Mouse (Mus musculus): ENCODE measurements around the gene Desi1. TPM values are rescaled to one million over a fixed set of nuclear protein-coding genes. Genes with fewer than 3 reads are reported as not detected.

Gene Desi1
- polyA plus RNA-seq, 1 experiment from 2014 or later: 42.3 TPM

GRCm38 (mm10) chr15:82046246-82046891, 12.7 kb upstream of the Desi1 start:
- peak; percentile 41 for ATAC-seq (ENCODE audit: low FRiP score)
- 5% methylated on average over 26 of the region's 26 CpGs for WGBS
- no peak overlapping the region for H3K27ac ChIP-seq

DNA sequence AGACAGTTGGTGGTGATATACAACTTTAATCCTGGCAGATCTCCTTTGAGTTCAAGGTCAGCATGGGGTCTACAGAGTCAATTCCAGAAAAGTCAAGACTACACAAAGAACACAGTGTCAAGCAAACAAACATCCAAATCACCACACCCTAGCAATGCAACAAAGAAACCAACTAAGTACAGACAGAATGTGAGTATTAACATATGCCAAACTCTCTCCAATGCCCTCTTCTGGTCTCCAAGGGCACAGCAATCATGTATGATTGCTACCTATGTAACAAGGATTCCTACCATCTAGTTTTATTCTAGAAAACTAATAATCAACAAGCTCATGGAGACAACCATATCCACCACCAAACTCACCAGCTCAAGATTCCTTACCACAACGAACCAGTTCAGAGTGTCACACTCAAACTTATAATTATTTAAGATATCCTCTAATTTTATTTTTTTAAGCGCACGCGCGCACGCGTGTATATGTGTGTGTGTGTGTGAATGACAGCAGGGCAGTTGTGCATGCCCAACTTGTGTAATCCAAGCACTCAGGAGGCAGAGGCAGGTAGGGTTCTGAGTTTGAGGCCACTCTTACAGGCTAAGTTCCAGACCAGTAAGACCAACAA, 10.6 kb upstream of the Desi1 start:
- Histone ChIP-seq H3K4me1 (peaks cover 18% of the 10 kb centered on the region), H3K36me3 (peaks cover 29% of the 10 kb centered on the region), H3K9me3 (replicated peaks) (no peaks in the 10 kb centered on the region), H3K27ac (no peak overlapping the region), H3K4me2 (replicated peaks) (no peak overlapping the region), H3K27me3 (no peaks in the 10 kb centered on the region), H3K4me3 (no peak overlapping the region), H3K9ac (no peak overlapping the region)
- 95% methylated on average over 7 of the region's 7 CpGs for WGBS
- ATAC-seq (ENCODE audit: low FRiP score): no peak

More at GRCm38 (mm10) chr15:82046246-82046891, 12.7 kb upstream of the Desi1 start:
- Histone ChIP-seq H3K4me3 (peak overlapping the region; percentile 94), H3K9ac (peak overlapping the region; percentile 87), H3K4me2 (replicated peaks) (peak overlapping the region; percentile 93), H3K27me3 (no peaks in the 10 kb centered on the region), H3K4me1 (peaks cover 18% of the 10 kb centered on the region), H3K9me3 (replicated peaks) (no peaks in the 10 kb centered on the region), H3K36me3 (peaks cover 15% of the 10 kb centered on the region)

GRCm38 (mm10) chr15:82040650-82041049, 7.0 kb upstream of the Desi1 start:
- WGBS: 100% methylated on average over 1 of the region's 1 CpGs
- Histone ChIP-seq H3K27me3 (no peaks in the 10 kb centered on the region), H3K9ac (no peak overlapping the region), H3K4me3 (no peak overlapping the region), H3K4me1 (peaks cover 6% of the 10 kb centered on the region), H3K36me3 (peaks cover 53% of the 10 kb centered on the region), H3K4me2 (replicated peaks) (no peak overlapping the region), H3K27ac (no peak overlapping the region), H3K9me3 (replicated peaks) (no peaks in the 10 kb centered on the region)
- ATAC-seq (ENCODE audit: low FRiP score): no peak

GRCm38 (mm10) chr15:82035904-82036689, 2.4 kb upstream of the Desi1 start:
- peaks cover 56% of the 10 kb centered on the region for H3K36me3 ChIP-seq
- 84% methylated on average over 12 of the region's 12 CpGs for WGBS
- no peaks in the 10 kb centered on the region for H3K9me3 ChIP-seq (replicated peaks)
- H3K27me3 ChIP-seq: no peaks in the 10 kb centered on the region
- no peak for ATAC-seq (ENCODE audit: low FRiP score)
- no peak overlapping the region for H3K4me3 ChIP-seq
- no peak overlapping the region for H3K9ac ChIP-seq
- H3K27ac ChIP-seq: no peak overlapping the region
- no peaks in the 10 kb centered on the region for H3K4me1 ChIP-seq
- no peak overlapping the region for H3K4me2 ChIP-seq (replicated peaks)

- no peaks in the 10 kb centered on the region for H3K27me3 ChIP-seq
- ATAC-seq (ENCODE audit: low FRiP score): no peak
- H3K9me3 ChIP-seq (replicated peaks): no peaks in the 10 kb centered on the region
- H3K4me3 ChIP-seq: no peak overlapping the region
- H3K36me3 ChIP-seq: peaks cover 61% of the 10 kb centered on the region
- WGBS: 89% methylated on average over 7 of the region's 7 CpGs
- no peak overlapping the region for H3K27ac ChIP-seq
- no peak overlapping the region for H3K9ac ChIP-seq
- H3K4me1 ChIP-seq: no peaks in the 10 kb centered on the region
- no peak overlapping the region for H3K4me2 ChIP-seq (replicated peaks)
Measured at GRCm38 (mm10) chr15:82032386-82032785, 1.3 kb downstream of the Desi1 start.

GRCm38 (mm10) chr15:82027726-82028125, 5.9 kb downstream of the Desi1 start:
- Histone ChIP-seq H3K27ac (no peak overlapping the region), H3K9ac (no peak overlapping the region), H3K36me3 (peaks cover 93% of the 10 kb centered on the region), H3K27me3 (no peaks in the 10 kb centered on the region), H3K4me3 (no peak overlapping the region), H3K4me1 (no peaks in the 10 kb centered on the region), H3K4me2 (replicated peaks) (no peak overlapping the region), H3K9me3 (replicated peaks) (no peaks in the 10 kb centered on the region)
- no peak for ATAC-seq (ENCODE audit: low FRiP score)
- WGBS: 91% methylated on average over 7 of the region's 7 CpGs

- H3K27ac ChIP-seq: no peak overlapping the region
- H3K4me3 ChIP-seq: no peak overlapping the region
- H3K9me3 ChIP-seq (replicated peaks): no peaks in the 10 kb centered on the region
- H3K9ac ChIP-seq: no peak overlapping the region
- H3K4me2 ChIP-seq (replicated peaks): no peak overlapping the region
- ATAC-seq (ENCODE audit: low FRiP score): no peak
- H3K4me1 ChIP-seq: no peaks in the 10 kb centered on the region
- peaks cover 95% of the 10 kb centered on the region for H3K36me3 ChIP-seq
- H3K27me3 ChIP-seq: no peaks in the 10 kb centered on the region
- 94% methylated on average over 7 of the region's 7 CpGs for WGBS
Measured at GRCm38 (mm10) chr15:82027276-82027675, 6.4 kb downstream of the Desi1 start.

- Histone ChIP-seq H3K4me2 (replicated peaks) (no peak overlapping the region), H3K4me3 (no peak overlapping the region), H3K4me1 (no peaks in the 10 kb centered on the region), H3K9ac (no peak overlapping the region), H3K36me3 (peaks cover 81% of the 10 kb centered on the region), H3K27ac (no peak overlapping the region), H3K27me3 (no peaks in the 10 kb centered on the region), H3K9me3 (replicated peaks) (no peaks in the 10 kb centered on the region)
- no peak for ATAC-seq (ENCODE audit: low FRiP score)
- WGBS: 93% methylated on average over 6 of the region's 6 CpGs
Measured at GRCm38 (mm10) chr15:82023965-82024635, 9.6 kb downstream of the Desi1 start.

GRCm38 (mm10) chr15:82022535-82023088, 11.1 kb downstream of the Desi1 start:
- peaks cover 71% of the 10 kb centered on the region for H3K36me3 ChIP-seq
- H3K9me3 ChIP-seq (replicated peaks): no peaks in the 10 kb centered on the region
- no peak overlapping the region for H3K27ac ChIP-seq
- H3K4me3 ChIP-seq: no peak overlapping the region
- H3K9ac ChIP-seq: no peak overlapping the region
- H3K27me3 ChIP-seq: no peaks in the 10 kb centered on the region
- no peak overlapping the region for H3K4me2 ChIP-seq (replicated peaks)
- WGBS: 91% methylated on average over 13 of the region's 13 CpGs
- H3K4me1 ChIP-seq: no peaks in the 10 kb centered on the region
- ATAC-seq (ENCODE audit: low FRiP score): no peak

GRCm38 (mm10) chr15:82019288-82019687, 14.4 kb downstream of the Desi1 start:
- Histone ChIP-seq H3K9ac (no peak overlapping the region), H3K4me1 (peaks cover 16% of the 10 kb centered on the region), H3K36me3 (peaks cover 38% of the 10 kb centered on the region), H3K9me3 (replicated peaks) (no peaks in the 10 kb centered on the region), H3K4me2 (replicated peaks) (no peak overlapping the region), H3K27me3 (no peaks in the 10 kb centered on the region), H3K4me3 (no peak overlapping the region), H3K27ac (no peak overlapping the region)
- 87% methylated on average over 3 of the region's 3 CpGs for WGBS
- no peak for ATAC-seq (ENCODE audit: low FRiP score)

DNA sequence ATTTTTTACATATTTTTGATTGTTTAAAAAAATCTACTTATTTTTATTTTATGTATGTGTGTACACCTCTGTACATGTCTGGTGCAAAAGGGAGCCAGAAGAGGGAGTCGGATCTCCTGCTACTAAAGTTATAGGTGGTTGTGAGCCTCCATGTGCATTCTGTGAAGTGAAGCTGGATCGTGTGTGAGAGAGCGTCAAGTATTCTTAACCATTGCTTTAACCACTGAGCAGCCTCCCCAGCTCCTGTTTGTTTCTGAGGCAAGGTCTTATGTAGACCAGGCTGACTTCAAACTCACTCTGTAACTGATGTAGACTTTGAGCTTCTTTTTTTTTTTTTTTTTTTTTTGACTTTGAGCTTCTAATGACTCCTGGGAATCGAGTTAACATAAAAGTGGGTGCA, 16.2 kb downstream of the Desi1 start:
- Histone ChIP-seq H3K27me3 (no peaks in the 10 kb centered on the region), H3K4me3 (no peak overlapping the region), H3K9ac (no peak overlapping the region), H3K27ac (no peak overlapping the region), H3K4me1 (peaks cover 20% of the 10 kb centered on the region), H3K9me3 (replicated peaks) (no peaks in the 10 kb centered on the region), H3K36me3 (peaks cover 22% of the 10 kb centered on the region), H3K4me2 (replicated peaks) (no peak overlapping the region)
- no peak for ATAC-seq (ENCODE audit: low FRiP score)
- 75% methylated on average over 4 of the region's 4 CpGs for WGBS

DNA sequence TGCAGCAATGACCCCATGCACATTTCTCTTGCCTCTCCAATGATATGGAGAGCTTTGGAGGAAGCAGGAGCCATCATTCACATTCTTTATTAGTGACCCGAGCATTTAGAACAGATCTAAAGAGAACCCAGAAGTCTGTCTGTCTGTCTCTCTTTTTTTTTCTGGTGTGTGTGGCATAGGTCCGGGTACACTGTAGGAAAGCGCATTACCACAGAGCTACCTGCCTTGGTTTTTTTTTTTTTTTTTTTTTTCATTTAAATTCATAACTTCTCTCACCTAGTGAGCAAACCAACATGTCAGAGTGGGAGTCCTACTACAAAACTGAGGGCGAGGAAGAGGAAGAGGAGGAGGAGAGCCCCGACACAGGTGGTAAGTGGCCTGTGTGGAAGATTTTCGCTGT, 16.8 kb downstream of the Desi1 start:
- peak overlapping the region; percentile 77; the same call in 1 of the 2 replicates for H3K27ac ChIP-seq
- 33% methylated on average over 6 of the region's 6 CpGs for WGBS

More for the DNA sequence above, 16.8 kb downstream of the Desi1 start:
- H3K36me3 ChIP-seq: peaks cover 18% of the 10 kb centered on the region
- no peaks in the 10 kb centered on the region for H3K27me3 ChIP-seq
- H3K4me3 ChIP-seq: peak overlapping the region; percentile 89
- no peaks in the 10 kb centered on the region for H3K9me3 ChIP-seq (replicated peaks)
- peaks cover 20% of the 10 kb centered on the region for H3K4me1 ChIP-seq
- peak overlapping the region; percentile 80 for H3K4me2 ChIP-seq (replicated peaks)
- peak overlapping the region; percentile 95 for H3K9ac ChIP-seq
- ATAC-seq (ENCODE audit: low FRiP score): no peak
